Mouse (Mus musculus) olfactory bulb, adult 2 months (tissue): Measurements from ENCODE around the gene Ribc1.

Experiments
- CTCF ChIP-seq: fragments of 200-500 bp; IDR thresholded peaks from 2 replicates; pipeline ENCODE4 v1.5.1; 2012; ENCODE audit warnings: low read depth, mild to moderate bottlenecking, low read length, moderate library complexity; ENCODE audit not compliant: insufficient read depth
- POLR2A ChIP-seq: fragments of 200-500 bp; IDR thresholded peaks from 2 replicates; pipeline ENCODE4 v1.6.1; 2012; ENCODE audit warnings: mild to moderate bottlenecking, low read depth, low read length, moderate library complexity; ENCODE audit not compliant: insufficient read depth

- no peak for TF ChIP-seq POLR2A
- TF ChIP-seq CTCF: no peak
Observed at GRCm38 (mm10) chrX:152019294-152019693, 3.2 kb upstream of the Ribc1 start.
